Comparison of ENCODE assay signal across 22 mouse cellular contexts in the genomic region with DNA sequence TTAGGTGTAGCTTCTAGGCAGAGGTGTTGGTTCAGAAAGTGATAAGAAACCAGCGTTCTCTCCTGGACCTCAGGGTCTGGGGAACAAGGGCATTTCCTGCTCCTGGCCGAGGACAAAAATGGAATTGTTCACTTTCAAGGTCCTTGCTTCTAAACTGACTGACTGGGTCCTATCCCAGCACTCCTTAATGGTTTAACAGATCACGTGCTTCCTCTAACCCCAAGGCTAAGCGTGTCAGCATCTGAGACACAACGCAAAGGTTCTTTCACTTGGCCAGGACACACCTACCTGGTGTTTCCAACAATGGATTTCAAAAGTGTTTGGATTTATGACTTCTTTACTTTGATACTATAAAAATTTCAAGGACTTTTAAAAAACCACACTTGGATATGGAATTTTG. TPM values are rescaled to one million over a fixed set of nuclear protein-coding genes. Genes with fewer than 3 reads are reported as not detected.
"Had no signal": no experiment of that assay in that cellular context is flagged by ENCODE, and none has a peak within 500 bp of the region (broad histone marks: within the 10 kb centered on the region; RNA-seq: fewer than 3 reads in every experiment).

No protein-coding gene starts in this region.

- ATAC-seq: hindbrain, embryonic 16.5 days; liver, postnatal 0 days; midbrain, embryonic 13.5 days; midbrain, embryonic 16.5 days had no signal

- H3K9ac ChIP-seq: limb, embryonic 12.5 days; limb, embryonic 15.5 days; liver, embryonic 14.5 days; liver, postnatal 0 days; lung, embryonic 15.5 days; midbrain, embryonic 13.5 days; neural tube, embryonic 13.5 days; stomach, embryonic 15.5 days had no signal

- H3K36me3 ChIP-seq: limb, embryonic 12.5 days; limb, embryonic 15.5 days; lung, embryonic 15.5 days; midbrain, embryonic 10.5 days; midbrain, embryonic 13.5 days; neural tube, embryonic 13.5 days; stomach, embryonic 15.5 days had no signal

- H3K9me3 ChIP-seq: limb, embryonic 12.5 days; limb, embryonic 15.5 days; lung, embryonic 15.5 days; megakaryocyte, embryonic 14.5 days; midbrain, embryonic 10.5 days; midbrain, embryonic 13.5 days; neural tube, embryonic 13.5 days; stomach, embryonic 15.5 days had no signal

- DNase-seq: kidney, postnatal 14 days; left cerebral cortex, postnatal 4 days; liver, postnatal 0 days; lung, postnatal 10 days; lung, postnatal 36 days; retina, postnatal 1 day; right cerebral cortex, postnatal 25 days; spleen, adult 18-20 months; thymus, postnatal 25 days had no signal

- H3K4me2 ChIP-seq: limb, embryonic 12.5 days; limb, embryonic 15.5 days; liver, embryonic 11.5 days; lung, embryonic 15.5 days; midbrain, embryonic 13.5 days; neural tube, embryonic 13.5 days; stomach, embryonic 15.5 days had no signal

- H3K4me1 ChIP-seq: stomach, embryonic 15.5 days had no signal

- H3K27ac ChIP-seq: limb, embryonic 12.5 days; limb, embryonic 15.5 days; liver, embryonic 14.5 days; lung, embryonic 15.5 days; midbrain, embryonic 10.5 days; midbrain, embryonic 13.5 days; neural tube, embryonic 13.5 days; stomach, embryonic 15.5 days had no signal

- H3K4me3 ChIP-seq: limb, embryonic 12.5 days; limb, embryonic 15.5 days; lung, embryonic 15.5 days; megakaryocyte, embryonic 14.5 days; midbrain, embryonic 10.5 days; midbrain, embryonic 13.5 days; myocyte; neural tube, embryonic 13.5 days; stomach, embryonic 15.5 days had no signal

- H3K27me3 ChIP-seq: limb, embryonic 12.5 days; limb, embryonic 15.5 days; lung, embryonic 15.5 days; neural tube, embryonic 13.5 days; stomach, embryonic 15.5 days had no signal

RNA-seq across cellular contexts. Expression of a gene that starts 58.0 kb away (rescaled TPM):
- polyA plus RNA-seq: limb, embryonic 12.5 days; limb, embryonic 15.5 days had no signal
